Mouse (Mus musculus) stomach, postnatal 0 days (tissue): ENCODE results near the gene Plcb1. TPM values are rescaled to one million over a fixed set of nuclear protein-coding genes. Genes with fewer than 3 reads are reported as not detected.

Experiments used
- ATAC-seq: fragments of 200-750 bp; cut with Nextera tagmentation; 2 replicates; pipeline ENCODE4 v1.8.0; 2017; ENCODE audit not compliant: low FRiP score, low TSS enrichment
- DNase-seq: peaks from one replicate; pipeline ENCODE4 v3.0.0-alpha.2; 2016; ENCODE audit warnings: low spot score
- H3K27ac ChIP-seq: fragments of 300-500 bp; sonication (generic); replicated peaks from 2 replicates; pipeline ENCODE4 v1.5.1; 2014; ENCODE audit warnings: mild to moderate bottlenecking, control low read depth
- H3K27me3 ChIP-seq: fragments of 300-500 bp; sonication (generic); 2 replicates; pipeline ENCODE4 v1.6.1; 2014; ENCODE audit warnings: low read length; ENCODE audit not compliant: control insufficient read depth, insufficient read depth
- H3K36me3 ChIP-seq: fragments of 300-500 bp; sonication (generic); 2 replicates; pipeline ENCODE4 v1.6.1; 2014; ENCODE audit warnings: low read length, mixed read lengths; ENCODE audit not compliant: control insufficient read depth, insufficient read depth
- H3K4me1 ChIP-seq: fragments of 300-500 bp; sonication (generic); replicated peaks from 2 replicates; pipeline ENCODE4 v1.6.1; 2014; ENCODE audit warnings: antibody characterized with exemption; ENCODE audit not compliant: control insufficient read depth, insufficient read depth
- H3K4me2 ChIP-seq: fragments of 300-500 bp; sonication (generic); replicated peaks from 2 replicates; pipeline ENCODE4 v1.6.1; 2014; ENCODE audit warnings: low read depth, mild to moderate bottlenecking, control low read depth, moderate library complexity
- H3K4me3 ChIP-seq: fragments of 300-500 bp; sonication (generic); 2 replicates; pipeline ENCODE4 v1.5.1; 2014; ENCODE audit warnings: low read depth, low read length, control low read depth
- H3K9ac ChIP-seq: fragments of 300-500 bp; sonication (generic); 2 replicates; pipeline ENCODE4 v1.6.1; 2014; ENCODE audit warnings: mild to moderate bottlenecking, low read length, control low read depth, mixed read lengths
- H3K9me3 ChIP-seq: fragments of 300-500 bp; sonication (generic); 2 replicates; pipeline ENCODE4 v1.6.1; 2016; ENCODE audit warnings: low read length; ENCODE audit not compliant: control insufficient read depth
- CTCF ChIP-seq: IDR thresholded peaks from 2 replicates; pipeline ENCODE4 v1.5.1; 2016; ENCODE audit warnings: antibody characterized with exemption, low read depth, mild to moderate bottlenecking, moderate library complexity
- EP300 ChIP-seq: optimal IDR thresholded peaks from 2 replicates; pipeline ENCODE3; 2016; ENCODE audit warnings: antibody characterized with exemption
- WGBS: fragments of 180-500 bp; shearing (Covaris S2); extraction: QIAGEN DNeasy Blood & Tissue Kit; methylation state at CpG from one replicate; pipeline ENCODE4 v1.1.7; 2014; 5-methylcytosine and 5-hydroxymethylcytosine counted together
- polyA plus RNA-seq: library from polyadenylated mRNA; unstranded; fragments of >200 nt; fragmentation: Nextera tagmentation; extraction: Ambion mirVana; gene quantifications from 2 replicates; pipeline ENCODE4 v1.2.1, GENCODE M21; 2015

Plcb1 gene
- polyA plus RNA-seq, 1 experiment from 2014 or later = 7.0 TPM

GRCm38 (mm10) chr2:135305736-135306471 is 520.0 kb downstream of the Plcb1 start:
- Histone ChIP-seq H3K4me3 (no peak overlapping the region), H3K4me1 (no peaks in the 10 kb centered on the region), H3K4me2 (no peak overlapping the region), H3K36me3 (no peaks in the 10 kb centered on the region), H3K9me3 (no peaks in the 10 kb centered on the region), H3K27me3 (no peaks in the 10 kb centered on the region), H3K9ac (no peak overlapping the region), H3K27ac (no peak overlapping the region)
- 77% methylated on average over 7 of the region's 7 CpGs for WGBS
- no peak for ATAC-seq
- DNase-seq = no peak
- TF ChIP-seq EP300 = no peak
- TF ChIP-seq CTCF = no peak

GRCm38 (mm10) chr2:135306472-135306771 is 520.6 kb downstream of the Plcb1 start:
- H3K4me3 ChIP-seq = no peak overlapping the region
- TF ChIP-seq EP300 = no peak
- TF ChIP-seq CTCF = no peak
- H3K9me3 ChIP-seq = no peaks in the 10 kb centered on the region
- no peak for DNase-seq
- no peak overlapping the region for H3K4me2 ChIP-seq
- H3K27ac ChIP-seq = no peak overlapping the region
- no peaks in the 10 kb centered on the region for H3K36me3 ChIP-seq
- no peak overlapping the region for H3K9ac ChIP-seq
- WGBS = 67% methylated on average over 2 of the region's 2 CpGs
- no peaks in the 10 kb centered on the region for H3K4me1 ChIP-seq
- ATAC-seq = no peak
- no peaks in the 10 kb centered on the region for H3K27me3 ChIP-seq

- Histone ChIP-seq H3K9me3 (no peaks in the 10 kb centered on the region), H3K4me2 (no peak overlapping the region), H3K27me3 (no peaks in the 10 kb centered on the region), H3K4me1 (no peaks in the 10 kb centered on the region), H3K36me3 (no peaks in the 10 kb centered on the region), H3K9ac (no peak overlapping the region), H3K27ac (no peak overlapping the region), H3K4me3 (no peak overlapping the region)
- whole genome bisulfite sequencing = 85% methylated on average over 4 of the region's 4 CpGs
- DNase-seq (no peak), ATAC-seq (no peak)
- TF ChIP-seq CTCF (no peak), EP300 (no peak)
Observed at GRCm38 (mm10) chr2:135307787-135308186, 521.9 kb downstream of the Plcb1 start.

- no peaks in the 10 kb centered on the region for H3K36me3 ChIP-seq
- TF ChIP-seq EP300 (no peak), CTCF (no peak)
- no peak overlapping the region for H3K4me2 ChIP-seq
- no peak for ATAC-seq
- H3K9me3 ChIP-seq = no peaks in the 10 kb centered on the region
- H3K27ac ChIP-seq = no peak overlapping the region
- no peak overlapping the region for H3K4me3 ChIP-seq
- DNase-seq = no peak
- no peak overlapping the region for H3K9ac ChIP-seq
- 89% methylated on average over 3 of the region's 3 CpGs for WGBS
- no peaks in the 10 kb centered on the region for H3K27me3 ChIP-seq
- H3K4me1 ChIP-seq = no peaks in the 10 kb centered on the region
Observed at GRCm38 (mm10) chr2:135315980-135316379, 530.1 kb downstream of the Plcb1 start.

GRCm38 (mm10) chr2:135318136-135318535 is 532.3 kb downstream of the Plcb1 start:
- H3K4me3 ChIP-seq = no peak overlapping the region
- no peaks in the 10 kb centered on the region for H3K4me1 ChIP-seq
- DNase-seq (no peak), ATAC-seq (no peak)
- H3K27me3 ChIP-seq = no peaks in the 10 kb centered on the region
- H3K4me2 ChIP-seq = no peak overlapping the region
- H3K9me3 ChIP-seq = no peaks in the 10 kb centered on the region
- TF ChIP-seq EP300 = no peak
- TF ChIP-seq CTCF = no peak
- H3K9ac ChIP-seq = no peak overlapping the region
- no peaks in the 10 kb centered on the region for H3K36me3 ChIP-seq
- H3K27ac ChIP-seq = no peak overlapping the region
- WGBS = 72% methylated on average over 1 of the region's 1 CpGs

- DNase-seq = no peak
- no peak overlapping the region for H3K4me3 ChIP-seq
- no peaks in the 10 kb centered on the region for H3K36me3 ChIP-seq
- no peaks in the 10 kb centered on the region for H3K4me1 ChIP-seq
- no peaks in the 10 kb centered on the region for H3K9me3 ChIP-seq
- H3K27ac ChIP-seq = no peak overlapping the region
- no peak overlapping the region for H3K9ac ChIP-seq
- 69% methylated on average over 7 of the region's 7 CpGs for WGBS
- no peaks in the 10 kb centered on the region for H3K27me3 ChIP-seq
- ATAC-seq = peak; percentile 32; the same call in 1 of the 2 replicates
- peak; percentile 30; the same call in 1 of the 2 replicates for TF ChIP-seq CTCF
- TF ChIP-seq EP300 = no peak
- H3K4me2 ChIP-seq = peak overlapping the region; percentile 11; the same call in 1 of the 2 replicates
Observed at GRCm38 (mm10) chr2:135323276-135323954, 537.5 kb downstream of the Plcb1 start.
